Mouse (Mus musculus): ENCODE results near the gene Phactr4.

GRCm38 (mm10) chr4:132455146-132455545 lies 32.9 kb upstream of the Phactr4 start:
- TF ChIP-seq CTCF (conservative IDR thresholded peaks at IDR 0.05; ENCODE audit: low read length) (no peak), POU5F1 (IDR thresholded peaks at IDR 0.05; ENCODE audit: borderline replicate concordance, low read length) (no peak), NANOG (IDR thresholded peaks at IDR 0.05; ENCODE audit: borderline replicate concordance, low read length) (no peak)
